Mouse (Mus musculus): Measurements from ENCODE around the gene Gm10282.

Gene Gm10282

GRCm38 (mm10) chr8:72324036-72324706, 19.1 kb upstream of the Gm10282 start:
- DNase-seq (ENCODE audit: low read depth, low spot score): no peak

GRCm38 (mm10) chr8:72323131-72323725, 18.2 kb upstream of the Gm10282 start:
- no peak for DNase-seq (ENCODE audit: low read depth, low spot score)

GRCm38 (mm10) chr8:72322471-72322889, 17.4 kb upstream of the Gm10282 start:
- DNase-seq (ENCODE audit: low read depth, low spot score): no peak

DNA sequence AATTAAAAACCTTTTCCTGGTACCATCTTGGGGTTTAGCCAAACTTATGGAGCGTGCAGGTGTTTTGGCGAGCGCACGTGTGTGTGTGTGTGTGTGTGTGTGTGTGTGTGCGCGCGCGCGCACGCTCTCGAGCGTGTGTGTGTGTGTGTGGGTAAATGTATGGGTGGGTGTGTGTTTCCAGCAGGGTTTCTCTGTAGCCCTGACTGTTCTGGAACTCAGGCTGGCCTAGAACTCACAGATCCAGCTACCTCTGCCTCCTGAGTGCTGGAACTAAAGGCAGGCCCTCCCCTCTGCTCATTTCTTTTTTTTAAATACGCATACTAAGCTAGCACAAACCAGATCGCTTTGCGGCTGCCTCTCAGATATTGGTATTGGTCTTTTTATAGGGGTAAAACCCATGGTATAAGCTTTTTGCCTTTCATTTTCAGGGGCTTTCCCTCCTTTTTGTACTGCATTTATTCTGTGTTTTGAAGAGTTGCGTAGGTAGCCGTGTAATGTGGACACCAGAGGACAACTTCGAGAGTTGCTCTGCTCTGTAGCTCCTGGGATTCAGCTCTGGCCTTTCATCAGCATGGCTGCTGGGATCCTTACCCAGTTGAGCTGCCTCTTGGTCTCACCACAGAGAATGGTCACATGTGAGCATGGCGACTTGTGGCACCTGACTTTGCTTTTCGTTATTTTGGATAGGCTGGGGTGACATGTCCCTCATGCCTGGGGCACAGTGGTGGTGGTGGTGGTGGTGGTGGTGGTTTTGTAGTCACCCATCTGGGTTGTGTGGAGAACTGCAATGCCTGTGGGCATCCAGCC, 16.8 kb upstream of the Gm10282 start:
- no peak for DNase-seq (ENCODE audit: low read depth, low spot score)

DNA sequence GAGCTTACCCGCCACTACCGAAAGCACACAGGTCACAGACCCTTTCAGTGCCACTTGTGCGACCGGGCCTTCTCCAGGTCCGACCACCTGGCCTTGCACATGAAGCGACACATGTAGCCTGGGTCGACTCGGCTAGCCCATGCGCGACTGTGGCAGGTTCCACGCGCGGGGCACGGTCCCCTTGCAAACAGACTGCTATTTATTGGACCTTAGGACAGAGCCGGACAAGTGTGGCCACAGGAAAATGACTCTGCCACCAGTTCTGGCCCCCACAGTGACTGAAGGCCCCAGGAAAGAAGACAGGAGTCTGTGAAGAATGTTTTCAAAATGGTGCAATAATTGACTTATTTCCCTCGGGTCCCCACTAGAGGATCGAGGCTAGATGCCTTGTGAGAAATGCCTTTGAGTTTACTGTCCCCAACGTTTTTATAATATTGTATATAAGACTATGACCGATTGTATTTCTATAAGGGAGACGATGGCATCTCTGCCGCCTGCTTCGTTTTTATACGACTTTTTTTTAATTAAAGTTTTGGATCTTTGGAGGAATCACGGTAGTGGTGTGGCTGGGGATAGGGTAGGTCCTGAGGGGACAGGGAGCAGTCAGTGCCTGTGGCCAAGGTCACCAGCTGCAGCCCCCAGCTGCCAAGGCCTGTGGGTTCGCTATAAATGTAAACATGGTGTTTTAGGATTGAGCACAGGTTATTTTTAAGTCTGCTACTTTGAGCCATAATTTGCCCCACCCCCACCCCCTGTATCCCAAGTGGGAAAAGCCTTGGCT, 15.9 kb upstream of the Gm10282 start:
- DNase-seq (ENCODE audit: low read depth, low spot score): no peak

DNA sequence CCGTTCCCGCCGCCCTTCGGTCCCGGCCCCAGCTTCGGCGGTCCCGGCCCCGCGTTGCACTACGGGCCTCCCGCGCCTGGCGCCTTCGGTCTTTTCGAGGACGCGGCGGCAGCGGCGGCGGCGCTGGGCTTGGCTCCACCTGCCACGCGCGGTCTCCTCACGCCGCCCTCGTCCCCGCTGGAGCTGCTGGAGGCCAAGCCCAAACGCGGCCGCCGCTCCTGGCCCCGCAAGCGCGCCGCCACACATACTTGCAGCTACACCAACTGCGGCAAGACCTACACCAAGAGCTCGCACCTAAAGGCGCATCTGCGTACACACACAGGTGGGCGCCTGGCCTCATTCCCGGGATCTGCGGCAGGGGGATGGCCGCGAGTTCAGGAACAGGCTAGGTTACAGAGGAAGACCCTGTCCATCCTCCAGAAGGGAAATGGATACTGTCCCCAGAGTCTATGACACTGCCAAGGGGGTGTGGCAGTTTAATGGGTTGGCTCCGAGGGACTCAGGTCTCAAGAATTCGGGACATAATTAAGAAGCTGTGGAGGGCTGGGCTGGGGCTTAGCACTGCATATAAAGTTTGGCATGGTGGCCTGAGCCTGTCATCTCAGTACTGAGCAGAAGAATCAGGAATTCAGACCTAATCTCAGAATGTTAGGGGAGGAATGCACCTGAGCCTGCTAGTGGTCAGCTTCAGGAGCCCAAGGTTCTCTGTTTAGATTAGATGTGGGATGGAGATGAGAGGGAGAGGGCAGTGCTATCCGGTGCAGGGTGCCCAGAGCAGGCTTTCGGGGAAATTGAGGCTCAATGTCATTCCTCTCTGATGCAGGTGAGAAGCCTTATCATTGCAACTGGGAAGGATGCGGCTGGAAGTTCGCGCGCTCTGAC, 15.1 kb upstream of the Gm10282 start:
- no peak for DNase-seq (ENCODE audit: low read depth, low spot score)

DNA sequence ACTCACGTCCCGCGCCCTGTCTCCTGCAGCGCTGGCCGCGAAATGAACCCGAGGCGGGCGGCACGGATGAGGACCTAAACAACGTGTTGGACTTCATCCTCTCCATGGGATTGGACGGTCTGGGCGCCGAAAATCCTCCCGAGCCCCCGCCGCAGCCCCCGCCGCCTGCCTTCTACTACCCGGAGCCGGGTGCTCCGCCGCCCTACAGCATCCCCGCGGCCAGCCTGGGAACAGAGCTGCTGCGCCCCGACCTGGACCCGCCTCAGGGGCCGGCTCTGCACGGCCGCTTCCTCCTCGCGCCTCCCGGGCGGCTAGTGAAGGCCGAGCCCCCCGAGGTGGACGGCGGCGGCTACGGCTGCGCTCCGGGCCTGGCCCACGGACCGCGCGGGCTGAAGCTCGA, 14.3 kb upstream of the Gm10282 start:
- no peak for DNase-seq (ENCODE audit: low read depth, low spot score)

DNA sequence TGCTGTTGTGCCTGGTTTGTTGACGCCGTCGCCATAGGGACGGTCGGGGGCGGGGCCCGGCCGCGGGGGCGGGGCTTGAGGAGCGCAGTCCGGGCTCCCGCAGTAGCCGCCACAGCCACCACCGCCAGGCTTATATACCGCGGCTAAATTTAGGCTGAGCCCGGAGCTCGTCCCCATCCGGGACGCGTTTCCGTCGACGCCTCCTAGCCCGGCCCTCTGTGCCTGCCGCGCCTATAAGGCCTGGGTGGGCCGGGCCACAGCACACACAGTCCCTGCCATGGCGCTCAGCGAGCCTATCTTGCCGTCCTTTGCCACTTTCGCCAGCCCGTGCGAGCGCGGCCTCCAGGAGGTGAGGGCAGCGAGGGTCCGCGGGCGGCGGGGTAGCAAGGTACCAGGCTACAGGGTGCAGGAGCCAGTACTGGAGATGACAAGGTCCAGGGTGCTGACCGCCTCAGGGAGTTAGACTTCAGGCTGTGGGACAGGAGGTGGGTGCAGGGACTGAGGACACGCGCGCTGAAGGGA, 13.8 kb upstream of the Gm10282 start, which contains the start of gene Klf2:
Klf2 (plus strand) TSS at position 233 of the 522 bp plus-strand sequence.
- peak; percentile 71 for DNase-seq (ENCODE audit: low read depth, low spot score)

DNA sequence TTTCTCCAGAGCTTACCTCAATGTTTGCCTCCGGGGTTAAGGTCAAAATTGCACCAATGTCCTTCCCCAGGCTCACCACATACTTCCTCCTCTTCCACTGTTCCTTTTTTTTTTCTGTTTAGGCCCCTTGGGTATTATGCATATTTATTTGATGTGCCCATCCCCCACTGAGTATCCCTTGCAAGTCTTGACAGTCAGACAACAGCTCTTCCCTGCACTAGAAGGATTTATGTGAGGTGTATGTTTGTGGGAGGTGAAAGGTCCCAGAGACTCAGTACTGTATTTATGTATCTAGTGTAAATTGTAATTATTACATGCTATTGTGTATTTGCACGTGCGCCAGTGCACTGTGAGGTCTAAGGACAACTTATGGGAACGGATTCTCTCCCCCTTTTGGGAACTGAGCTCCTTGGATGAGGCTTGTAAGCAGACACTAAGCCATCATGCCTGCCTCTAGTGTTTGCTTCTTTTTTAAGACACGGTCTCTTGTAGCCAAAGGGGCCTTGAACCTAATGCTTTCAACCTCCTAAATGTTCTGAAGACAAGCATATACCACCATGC, 12.8 kb upstream of the Gm10282 start:
- no peak for DNase-seq (ENCODE audit: low read depth, low spot score)

- DNase-seq (ENCODE audit: low read depth, low spot score): no peak
Observed at GRCm38 (mm10) chr8:72316053-72316695, 11.1 kb upstream of the Gm10282 start.

GRCm38 (mm10) chr8:72312926-72313518, 8.0 kb upstream of the Gm10282 start:
- DNase-seq (ENCODE audit: low read depth, low spot score): no peak

GRCm38 (mm10) chr8:72310849-72311506, 5.9 kb upstream of the Gm10282 start:
- no peak for DNase-seq (ENCODE audit: low read depth, low spot score)

- DNase-seq (ENCODE audit: low read depth, low spot score): no peak
Observed at GRCm38 (mm10) chr8:72308276-72308675, 3.2 kb upstream of the Gm10282 start.

GRCm38 (mm10) chr8:72306913-72307312, 1.9 kb upstream of the Gm10282 start:
- DNase-seq (ENCODE audit: low read depth, low spot score): no peak

DNA sequence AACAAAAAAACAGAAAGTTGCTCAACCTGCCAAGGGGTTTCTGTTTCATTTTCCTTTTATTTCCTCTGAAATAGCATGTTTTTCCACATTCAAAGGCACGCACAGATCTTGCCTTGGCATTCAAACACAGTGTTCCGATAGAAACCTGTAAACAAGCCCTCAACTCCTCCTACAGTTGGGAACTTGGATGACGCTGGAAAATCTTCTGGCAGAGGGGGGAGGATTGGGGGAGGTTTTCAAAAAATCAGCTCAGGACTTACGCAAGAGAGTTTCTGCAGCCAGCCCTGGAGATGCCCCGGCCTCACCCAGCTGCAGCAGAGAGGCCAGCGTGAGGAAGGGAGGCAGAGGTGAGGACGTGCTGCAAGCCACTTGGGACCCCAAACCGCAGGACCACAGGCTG, 1.4 kb downstream of the Gm10282 start:
- no peak for DNase-seq (ENCODE audit: low read depth, low spot score)

GRCm38 (mm10) chr8:72302986-72303612, 2.0 kb downstream of the Gm10282 start:
- DNase-seq (ENCODE audit: low read depth, low spot score): no peak

DNA sequence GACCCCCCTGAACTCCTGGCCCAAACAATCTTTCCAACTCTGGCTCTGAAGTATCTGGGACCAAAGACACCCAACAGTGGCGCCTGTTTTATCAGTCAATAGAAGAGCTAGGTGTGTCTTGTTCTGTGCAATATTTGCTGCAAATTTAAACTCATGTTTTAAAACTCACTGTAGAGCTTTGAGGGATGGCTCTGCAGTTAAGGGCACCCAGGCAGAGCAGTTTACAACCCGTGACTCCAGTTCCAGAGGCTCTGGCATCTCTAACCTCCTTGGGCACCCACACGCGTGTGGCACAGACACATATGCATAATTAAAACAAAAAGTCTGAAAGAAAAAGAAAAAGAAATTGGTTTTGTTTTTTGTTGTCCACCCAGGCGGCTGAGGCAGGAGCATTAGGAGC, 3.6 kb downstream of the Gm10282 start:
- DNase-seq (ENCODE audit: low read depth, low spot score): no peak

GRCm38 (mm10) chr8:72300654-72301400, 4.2 kb downstream of the Gm10282 start:
- DNase-seq (ENCODE audit: low read depth, low spot score): no peak
